In the genomic region with DNA sequence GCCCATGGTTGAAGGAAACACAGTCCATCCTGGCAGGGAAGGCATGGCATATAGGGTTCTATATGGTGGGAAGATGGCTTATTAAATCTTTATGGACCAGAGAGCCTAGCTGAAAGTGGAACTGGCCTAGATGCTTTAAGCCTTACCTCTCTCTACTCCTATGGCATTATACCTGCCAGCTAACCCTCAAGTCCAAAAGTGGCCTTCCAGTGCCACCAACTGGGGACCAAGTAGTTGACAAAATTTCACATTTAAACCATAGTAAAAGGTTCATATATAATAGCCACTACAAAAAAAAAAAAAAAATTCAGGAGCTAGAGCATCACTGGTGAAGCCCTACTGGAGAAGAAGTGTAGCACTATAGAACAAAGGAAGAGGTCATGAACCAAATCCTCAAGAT, we compare ENCODE assay signal across 19 mouse cellular contexts.
"Had no signal": no experiment of that assay in that cellular context is flagged by ENCODE, and none has a peak within 500 bp of the region (broad histone marks: within the 10 kb centered on the region; RNA-seq: fewer than 3 reads in every experiment).

No protein-coding gene starts in this region.

- H3K36me3 ChIP-seq: kidney, embryonic 15.5 days; limb, embryonic 12.5 days; limb, embryonic 15.5 days had no signal

- H3K4me1 ChIP-seq: kidney, embryonic 15.5 days; limb, embryonic 12.5 days; limb, embryonic 15.5 days; midbrain, embryonic 15.5 days; neural tube, embryonic 13.5 days had no signal

- H3K27me3 ChIP-seq: kidney, embryonic 15.5 days; limb, embryonic 12.5 days; limb, embryonic 15.5 days; midbrain, embryonic 15.5 days; neural tube, embryonic 13.5 days had no signal

- H3K9ac ChIP-seq: kidney, embryonic 15.5 days; limb, embryonic 12.5 days; limb, embryonic 15.5 days; liver, embryonic 14.5 days; liver, postnatal 0 days; lung, embryonic 14.5 days; midbrain, embryonic 15.5 days; neural tube, embryonic 13.5 days had no signal

- H3K27ac ChIP-seq: kidney, embryonic 15.5 days; limb, embryonic 12.5 days; limb, embryonic 15.5 days; liver, embryonic 14.5 days; macrophage; midbrain, embryonic 15.5 days; neural tube, embryonic 13.5 days had no signal

- H3K4me3 ChIP-seq: kidney, embryonic 15.5 days; limb, embryonic 12.5 days; limb, embryonic 15.5 days; midbrain, embryonic 15.5 days; myocyte; neural tube, embryonic 13.5 days had no signal

- H3K4me2 ChIP-seq: kidney, embryonic 15.5 days; limb, embryonic 12.5 days; limb, embryonic 15.5 days; liver, embryonic 11.5 days; lung, embryonic 14.5 days; midbrain, embryonic 15.5 days; neural tube, embryonic 13.5 days had no signal

- H3K9me3 ChIP-seq: kidney, embryonic 15.5 days; limb, embryonic 12.5 days; limb, embryonic 15.5 days; midbrain, embryonic 15.5 days; neural tube, embryonic 13.5 days had no signal

- ATAC-seq: liver, postnatal 0 days; lung, postnatal 0 days; midbrain, embryonic 15.5 days had no signal

- DNase-seq: kidney, adult 8-10 months; kidney, postnatal 10 days; kidney, postnatal 36 days; left cerebral cortex, postnatal 4 days; liver, postnatal 0 days; lung, embryonic 14.5 days; retina, postnatal 1 day; thymus, adult 18-20 months; thymus, postnatal 36 days had no signal
